Mouse (Mus musculus) kidney, postnatal 0 days (tissue): ENCODE measurements around the gene Fuca2. TPM values are rescaled to one million over a fixed set of nuclear protein-coding genes. Genes with fewer than 3 reads are reported as not detected.
"Not testable (repeated sequence)": the region's sequence is repeated elsewhere in the genome, so short reads cannot be mapped to it uniquely, and the experiment has no call there.

Source experiments
- ATAC-seq: fragments of 200-750 bp; cut with Nextera tagmentation; replicated peaks from 2 replicates; pipeline ENCODE4 v1.8.0; 2017; ENCODE audit warnings: low read depth, moderate number of reproducible peaks, moderate TSS enrichment, moderate library complexity; ENCODE audit not compliant: low FRiP score
- DNase-seq: peaks from one replicate; pipeline ENCODE4 v3.0.0-alpha.2; 2016; ENCODE audit warnings: low spot score
- H3K27ac ChIP-seq: fragments of 300-500 bp; sonication (generic); 2 replicates; pipeline ENCODE4 v1.5.1; 2014; ENCODE audit warnings: mild to moderate bottlenecking
- H3K27me3 ChIP-seq: fragments of 300-500 bp; sonication (generic); 2 replicates; pipeline ENCODE4 v1.6.1; 2014; ENCODE audit warnings: low read length, mixed read lengths; ENCODE audit not compliant: insufficient read depth
- H3K36me3 ChIP-seq: fragments of 300-500 bp; sonication (generic); 2 replicates; pipeline ENCODE4 v1.6.1; 2014; ENCODE audit warnings: low read length, mixed read lengths; ENCODE audit not compliant: insufficient read depth
- H3K4me1 ChIP-seq: fragments of 300-500 bp; sonication (generic); replicated peaks from 2 replicates; pipeline ENCODE4 v1.6.1; 2014; ENCODE audit warnings: antibody characterized with exemption, low read length, mixed read lengths; ENCODE audit not compliant: insufficient read depth
- H3K4me2 ChIP-seq: fragments of 300-500 bp; sonication (generic); 2 replicates; pipeline ENCODE4 v1.6.1; 2014; ENCODE audit warnings: mild to moderate bottlenecking, low read length, moderate library complexity, mixed read lengths
- H3K4me3 ChIP-seq: fragments of 300-500 bp; sonication (generic); replicated peaks from 2 replicates; pipeline ENCODE4 v1.5.1; 2014; ENCODE audit warnings: low read depth, low read length
- H3K9ac ChIP-seq: fragments of 300-500 bp; sonication (generic); 2 replicates; pipeline ENCODE4 v1.6.1; 2014; ENCODE audit warnings: low read depth, low read length
- H3K9me3 ChIP-seq: fragments of 300-500 bp; sonication (generic); replicated peaks from 2 replicates; pipeline ENCODE4 v1.6.1; 2016; ENCODE audit warnings: low read length, inconsistent platforms, mixed read lengths
- CTCF ChIP-seq: IDR thresholded peaks from 2 replicates; pipeline ENCODE4 v1.5.1; 2016; ENCODE audit warnings: antibody characterized with exemption, low read depth, mild to moderate bottlenecking, moderate library complexity
- WGBS: fragments of 180-500 bp; shearing (Covaris S2); extraction: QIAGEN DNeasy Blood & Tissue Kit; methylation state at CpG from one replicate; pipeline ENCODE4 v1.1.7; 2014; 5-methylcytosine and 5-hydroxymethylcytosine counted together
- polyA plus RNA-seq: library from polyadenylated mRNA; unstranded; fragments of >200 nt; fragmentation: Nextera tagmentation; extraction: Ambion mirVana; gene quantifications from 2 replicates; pipeline ENCODE4 v1.2.1, GENCODE M21; 2015

The Fuca2 gene
- polyA plus RNA-seq, 1 experiment from 2014 or later: 191 TPM

DNA sequence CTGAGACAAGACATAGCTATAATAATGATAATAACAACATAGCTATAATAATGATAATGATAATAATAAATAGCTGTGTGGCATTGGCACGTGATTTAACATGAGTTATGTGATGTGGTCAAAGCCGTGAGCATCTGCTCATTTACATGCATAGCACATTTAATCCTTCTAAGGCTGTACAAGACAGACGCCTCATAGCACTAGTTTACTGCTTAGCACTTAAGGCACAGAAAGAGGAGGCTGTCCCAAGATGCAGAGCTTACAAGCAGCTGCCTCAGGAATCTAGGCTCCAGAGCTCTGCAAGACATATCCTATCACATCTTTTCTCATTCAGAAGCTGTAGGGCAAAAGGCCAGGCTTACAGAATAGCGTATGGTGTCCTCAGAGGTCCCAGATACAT lies 13.4 kb upstream of the Fuca2 start:
- H3K36me3 ChIP-seq: no peaks in the 10 kb centered on the region
- no peak for DNase-seq

DNA sequence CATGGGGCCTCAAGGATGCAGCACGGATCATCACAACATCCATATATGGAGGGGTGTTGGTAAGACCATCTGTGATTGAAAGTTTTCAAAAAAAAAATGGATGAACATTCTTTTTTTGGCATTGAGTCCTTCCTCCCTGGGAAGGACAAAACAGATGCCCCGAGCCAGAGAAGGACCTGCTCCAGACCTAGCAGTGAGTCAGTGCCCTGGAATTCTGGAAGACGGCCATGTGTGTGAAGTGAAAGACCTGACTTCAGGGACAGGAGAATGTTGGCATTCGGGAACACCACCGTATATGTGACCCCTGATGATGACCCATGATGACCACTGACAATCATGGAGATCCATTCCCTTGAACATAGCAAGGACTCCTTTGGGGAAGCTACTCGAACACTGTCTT lies 9.7 kb upstream of the Fuca2 start:
- DNase-seq (no peak), ATAC-seq (no peak)
- Histone ChIP-seq H3K9me3 (no peaks in the 10 kb centered on the region), H3K4me2 (no peak overlapping the region), H3K4me1 (no peaks in the 10 kb centered on the region), H3K36me3 (no peaks in the 10 kb centered on the region), H3K27me3 (no peaks in the 10 kb centered on the region), H3K4me3 (no peak overlapping the region), H3K9ac (no peak overlapping the region), H3K27ac (no peak overlapping the region)
- 74% methylated on average over 6 of the region's 6 CpGs for WGBS
- TF ChIP-seq CTCF: no peak

More for the DNA sequence above, 13.4 kb upstream of the Fuca2 start:
- Histone ChIP-seq H3K4me2 (no peak overlapping the region), H3K27me3 (no peaks in the 10 kb centered on the region), H3K4me1 (no peaks in the 10 kb centered on the region), H3K9ac (no peak overlapping the region), H3K9me3 (no peaks in the 10 kb centered on the region), H3K4me3 (no peak overlapping the region), H3K27ac (no peak overlapping the region)
- no peak for TF ChIP-seq CTCF
- no peak for ATAC-seq
- 75% methylated on average over 4 of the region's 4 CpGs for WGBS

DNA sequence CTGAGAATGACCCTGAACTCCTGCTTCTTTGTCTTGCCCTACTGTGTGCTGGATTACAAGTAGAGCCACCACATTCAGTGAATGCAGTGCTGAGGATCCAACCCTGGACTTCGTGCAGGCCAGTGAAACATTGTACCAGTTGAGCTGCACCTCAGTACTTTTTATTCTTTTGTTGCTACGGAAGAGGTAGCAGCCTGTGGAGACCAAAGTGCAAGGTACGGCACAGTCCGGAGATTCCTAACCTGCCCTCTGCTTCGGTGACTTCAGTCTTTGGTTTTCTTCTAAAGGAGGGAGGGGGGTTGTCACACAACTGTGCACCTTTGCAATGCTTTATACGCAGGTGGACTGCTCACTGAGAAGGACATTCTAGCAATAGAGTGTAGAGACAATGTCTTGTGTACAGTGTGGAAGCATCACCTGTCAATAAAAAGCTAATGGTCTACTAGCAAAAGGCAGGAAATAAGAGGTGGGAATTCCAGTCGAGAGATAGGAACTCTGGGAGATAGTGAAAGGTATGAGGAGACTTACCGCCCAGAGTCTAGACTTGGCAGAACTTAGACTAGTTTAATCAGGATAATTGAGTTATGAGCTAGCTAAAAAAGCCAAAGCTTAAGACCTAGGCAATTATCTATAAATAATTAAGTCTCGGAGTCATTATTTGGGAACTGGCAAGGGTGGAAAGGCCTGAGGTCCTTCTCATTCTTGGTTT lies 5.2 kb upstream of the Fuca2 start:
- 72% methylated on average over 9 of the region's 9 CpGs for WGBS
- no peak for TF ChIP-seq CTCF
- Histone ChIP-seq H3K27ac (no peak overlapping the region), H3K4me1 (no peaks in the 10 kb centered on the region), H3K4me2 (no peak overlapping the region), H3K9me3 (no peaks in the 10 kb centered on the region), H3K9ac (no peak overlapping the region), H3K36me3 (no peaks in the 10 kb centered on the region), H3K4me3 (no peak overlapping the region), H3K27me3 (no peaks in the 10 kb centered on the region)
- DNase-seq (peak; percentile 22), ATAC-seq (peak; percentile 89)

GRCm38 (mm10) chr10:13496315-13496714 lies 3.0 kb upstream of the Fuca2 start:
- 83% methylated on average over 3 of the region's 3 CpGs for WGBS
- H3K36me3 ChIP-seq: no peaks in the 10 kb centered on the region
- H3K4me1 ChIP-seq: no peaks in the 10 kb centered on the region
- DNase-seq (no peak), ATAC-seq (no peak)
- H3K27me3 ChIP-seq: no peaks in the 10 kb centered on the region
- no peak overlapping the region for H3K27ac ChIP-seq
- no peaks in the 10 kb centered on the region for H3K9me3 ChIP-seq
- no peak overlapping the region for H3K4me2 ChIP-seq
- TF ChIP-seq CTCF: no peak
- H3K4me3 ChIP-seq: no peak overlapping the region
- H3K9ac ChIP-seq: no peak overlapping the region

DNA sequence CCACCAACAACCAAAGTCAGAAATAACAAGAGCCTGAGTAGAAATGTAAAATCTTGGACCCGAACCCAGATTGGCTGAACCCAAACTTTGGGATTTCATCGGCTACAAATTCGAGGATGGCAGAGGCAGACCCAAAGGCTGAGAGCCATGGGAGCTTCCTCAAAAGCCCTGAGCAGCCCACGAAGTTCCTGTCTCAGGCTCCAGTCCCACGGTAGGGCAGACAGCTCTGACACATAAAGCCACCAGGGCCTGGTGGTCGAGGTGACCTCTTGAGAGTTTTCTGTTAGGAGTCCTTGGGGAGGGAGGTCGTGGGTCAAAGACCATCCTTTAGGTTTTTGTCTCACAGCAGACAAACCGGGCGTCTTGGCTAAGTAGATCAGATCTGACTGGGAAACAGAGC lies 1.1 kb downstream of the Fuca2 start:
- peaks cover 12% of the 10 kb centered on the region for H3K36me3 ChIP-seq
- no peak overlapping the region for H3K9ac ChIP-seq
- no peak for DNase-seq
- H3K4me1 ChIP-seq: no peaks in the 10 kb centered on the region
- 46% methylated on average over 9 of the region's 9 CpGs for WGBS
- no peak for TF ChIP-seq CTCF
- peak overlapping the region; percentile 87 for H3K4me2 ChIP-seq
- H3K4me3 ChIP-seq: peak overlapping the region; percentile 56; the same call in 1 of the 2 replicates
- H3K27ac ChIP-seq: peak overlapping the region; percentile 58
- no peaks in the 10 kb centered on the region for H3K9me3 ChIP-seq
- no peaks in the 10 kb centered on the region for H3K27me3 ChIP-seq
- ATAC-seq: 0 out of 2 replicates have a peak, but pooled peaks have one; percentile 13

GRCm38 (mm10) chr10:13500938-13501496 lies 1.7 kb downstream of the Fuca2 start:
- no peak for TF ChIP-seq CTCF
- Histone ChIP-seq H3K9me3 (no peaks in the 10 kb centered on the region), H3K27me3 (no peaks in the 10 kb centered on the region), H3K36me3 (peaks cover 12% of the 10 kb centered on the region), H3K4me3 (peak overlapping the region; percentile 56), H3K27ac (peak overlapping the region; percentile 58), H3K4me2 (peak overlapping the region; percentile 87), H3K9ac (peak overlapping the region; percentile 63), H3K4me1 (no peaks in the 10 kb centered on the region)
- DNase-seq (peak; percentile 93), ATAC-seq (peak; percentile 98)
- WGBS: 0% methylated on average over 30 of the region's 30 CpGs

DNA sequence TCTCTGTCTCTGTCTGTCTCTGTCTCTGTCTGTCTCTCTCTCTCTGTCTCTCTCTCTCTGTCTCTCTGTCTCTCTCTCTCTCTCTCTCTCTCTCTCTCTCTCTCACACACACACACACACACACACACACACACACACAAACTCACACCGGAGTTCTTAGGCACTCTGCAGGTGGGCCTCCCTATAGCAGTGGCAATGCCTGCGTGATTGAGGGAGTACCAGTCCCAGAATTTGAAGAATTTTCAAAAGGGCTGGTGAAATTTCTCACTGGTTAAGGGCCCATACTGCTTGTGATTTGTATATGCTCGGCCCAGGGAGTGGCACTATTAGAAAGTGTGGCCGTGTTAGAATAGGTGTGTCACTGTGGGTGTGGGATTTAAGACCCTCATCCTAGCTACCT lies 2.2 kb downstream of the Fuca2 start:
- not testable (repeated sequence) for H3K27me3 ChIP-seq, H3K27ac ChIP-seq, H3K9me3 ChIP-seq, H3K4me1 ChIP-seq, ATAC-seq, DNase-seq
- WGBS: 53% methylated on average over 4 of the region's 4 CpGs
- peak overlapping the region; percentile 87 for H3K4me2 ChIP-seq
- peak overlapping the region; percentile 56 for H3K4me3 ChIP-seq
- H3K36me3 ChIP-seq: peaks cover 13% of the 10 kb centered on the region
- H3K9ac ChIP-seq: peak overlapping the region; percentile 63
